Mouse (Mus musculus): ENCODE measurements around the gene Atp13a5.

- TF ChIP-seq GATA1 (IDR thresholded peaks at IDR 0.05; ENCODE audit: borderline replicate concordance, low read length): no peak
- TF ChIP-seq FLI1 (IDR thresholded peaks at IDR 0.05; ENCODE audit: low read length): no peak
Observed at GRCm38 (mm10) chr16:29329213-29329612, 49.3 kb downstream of the Atp13a5 start.

Data from megakaryocyte, embryonic 14.5 days (primary cell).